Mouse (Mus musculus) stomach, embryonic 15.5 days (tissue): ENCODE measurements around the gene Wdr38. TPM values are rescaled to one million over a fixed set of nuclear protein-coding genes. Genes with fewer than 3 reads are reported as not detected.

Source experiments
- ATAC-seq: fragments of 200-750 bp; cut with Nextera tagmentation; 2 replicates; pipeline ENCODE4 v1.8.0; 2017; ENCODE audit warnings: low read depth, moderate number of reproducible peaks, moderate TSS enrichment; ENCODE audit not compliant: insufficient read depth, low FRiP score
- H3K27ac ChIP-seq: fragments of 300-500 bp; sonication (generic); 2 replicates; pipeline ENCODE4 v1.5.1; 2015; ENCODE audit warnings: mild to moderate bottlenecking, inconsistent platforms
- H3K27me3 ChIP-seq: fragments of 300-500 bp; sonication (generic); replicated peaks from 2 replicates; pipeline ENCODE4 v1.6.1; 2015; ENCODE audit warnings: inconsistent platforms
- H3K36me3 ChIP-seq: fragments of 300-500 bp; sonication (generic); 2 replicates; pipeline ENCODE4 v1.6.1; 2015; ENCODE audit warnings: inconsistent platforms
- H3K4me1 ChIP-seq: fragments of 300-500 bp; sonication (generic); 2 replicates; pipeline ENCODE4 v1.6.1; 2015; ENCODE audit warnings: inconsistent platforms
- H3K4me2 ChIP-seq: fragments of 300-500 bp; sonication (generic); 2 replicates; pipeline ENCODE4 v1.6.1; 2015; ENCODE audit warnings: mild to moderate bottlenecking, inconsistent platforms
- H3K4me3 ChIP-seq: fragments of 300-500 bp; sonication (generic); replicated peaks from 2 replicates; pipeline ENCODE4 v1.5.1; 2015; ENCODE audit warnings: inconsistent platforms
- H3K9ac ChIP-seq: fragments of 300-500 bp; sonication (generic); 2 replicates; pipeline ENCODE4 v1.6.1; 2015; ENCODE audit warnings: inconsistent platforms
- H3K9me3 ChIP-seq: fragments of 300-500 bp; sonication (generic); 2 replicates; pipeline ENCODE4 v1.6.1; 2016; ENCODE audit warnings: inconsistent platforms
- WGBS: fragments of 180-500 bp; shearing (Covaris S2); methylation state at CpG from one replicate; pipeline ENCODE4 v1.1.7; 2015; 5-methylcytosine and 5-hydroxymethylcytosine counted together
- polyA plus RNA-seq: library from polyadenylated mRNA; unstranded; fragments of >200 nt; fragmentation: Nextera tagmentation; extraction: Ambion mirVana; gene quantifications from 2 replicates; pipeline ENCODE4 v1.2.1, GENCODE M21; 2015

Gene Wdr38
- polyA plus RNA-seq, 1 experiment from 2014 or later = 1.9 TPM

DNA sequence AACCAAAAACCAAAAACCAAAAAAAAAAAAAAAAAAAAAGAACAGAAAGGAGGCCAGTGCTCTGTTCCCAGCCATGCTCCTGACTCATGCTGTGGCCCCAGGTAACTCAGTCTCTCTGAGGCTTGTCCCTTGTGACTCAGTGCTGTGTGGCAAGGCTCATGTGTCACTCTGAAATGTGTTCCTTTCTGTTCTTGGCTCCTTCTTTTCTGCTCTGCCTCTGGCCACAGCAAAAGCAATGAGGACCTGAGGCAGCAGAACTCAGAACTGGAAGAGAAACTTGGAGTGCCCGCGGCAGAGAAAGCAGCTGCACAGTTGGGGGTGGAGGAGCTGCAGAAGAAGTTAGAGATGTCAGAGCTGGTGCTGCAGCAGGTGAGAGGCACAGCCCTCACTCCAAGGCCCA lies 23.1 kb upstream of the Wdr38 start:
- Histone ChIP-seq H3K36me3 (no peaks in the 10 kb centered on the region), H3K9ac (no peak overlapping the region), H3K4me3 (no peak overlapping the region), H3K4me2 (no peak overlapping the region), H3K4me1 (0 out of 2 replicates have a peak, but pooled peaks cover 3% of the 10 kb centered on the region), H3K9me3 (no peaks in the 10 kb centered on the region), H3K27ac (no peak overlapping the region), H3K27me3 (no peaks in the 10 kb centered on the region)
- 43% methylated on average over 2 of the region's 2 CpGs for WGBS
- no peak for ATAC-seq

DNA sequence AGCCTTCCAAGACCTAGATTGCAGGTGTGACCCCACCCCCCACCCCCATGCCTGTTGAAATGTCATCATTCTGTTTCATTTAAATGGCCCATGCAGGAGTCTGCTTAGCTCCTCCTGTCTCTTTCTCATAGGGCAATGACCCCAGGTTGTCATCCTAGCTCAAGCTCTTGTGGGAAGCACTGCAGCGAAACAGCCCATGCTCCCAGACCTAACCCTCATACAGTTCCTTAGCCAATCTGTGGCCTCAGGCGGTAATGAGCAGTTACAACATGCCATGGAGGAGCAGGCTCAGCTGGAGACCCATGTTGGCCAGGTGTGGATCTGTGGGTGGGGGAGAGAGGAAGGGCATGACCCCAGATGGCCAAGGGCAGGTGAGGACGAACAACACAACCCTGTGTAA lies 22.1 kb upstream of the Wdr38 start:
- Histone ChIP-seq H3K4me3 (no peak overlapping the region), H3K27ac (no peak overlapping the region), H3K4me1 (no peaks in the 10 kb centered on the region), H3K4me2 (no peak overlapping the region), H3K9me3 (no peaks in the 10 kb centered on the region), H3K27me3 (no peaks in the 10 kb centered on the region), H3K36me3 (no peaks in the 10 kb centered on the region), H3K9ac (no peak overlapping the region)
- no peak for ATAC-seq
- WGBS = 72% methylated on average over 3 of the region's 3 CpGs

DNA sequence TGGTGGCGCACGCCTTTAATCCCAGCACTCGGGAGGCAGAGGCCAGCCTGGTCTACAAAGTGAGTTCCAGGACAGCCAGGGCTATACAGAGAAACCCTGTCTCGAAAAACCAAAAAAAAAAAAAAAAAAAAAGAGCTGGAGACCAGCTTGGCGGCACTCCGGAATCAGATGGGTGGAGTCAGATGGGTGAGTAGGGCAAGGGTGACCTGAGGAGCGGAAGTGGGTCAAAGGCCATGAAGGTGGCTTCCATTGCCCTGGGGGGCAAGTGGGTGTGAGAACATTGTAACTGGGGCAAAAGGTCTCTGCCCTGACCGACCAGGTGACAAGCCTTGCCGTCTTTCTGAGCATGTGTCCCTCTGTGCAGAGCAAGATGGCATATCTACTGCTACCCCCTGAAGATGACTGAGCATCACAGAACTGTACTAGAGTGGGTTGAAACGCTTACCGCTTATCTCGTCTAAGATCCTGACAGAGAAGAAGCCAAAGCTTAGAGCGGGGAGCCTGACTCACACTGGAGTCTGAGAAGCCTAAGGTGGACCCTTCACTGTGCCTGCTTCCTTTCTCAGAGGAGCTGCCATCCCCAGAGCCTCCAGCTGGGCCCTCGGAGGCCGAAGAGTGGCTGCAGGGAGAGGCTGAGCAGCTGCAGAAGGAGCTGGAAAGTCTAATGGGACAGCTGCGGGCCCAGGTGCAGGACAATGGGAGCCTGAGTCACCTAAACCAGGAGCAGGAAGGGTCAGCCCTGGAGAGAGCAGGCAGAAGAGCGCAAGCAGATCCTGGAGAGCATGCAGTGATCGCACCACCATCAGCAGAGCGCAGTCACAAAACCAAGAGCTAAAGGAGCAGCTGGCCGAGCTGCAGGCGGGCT lies 21.1 kb upstream of the Wdr38 start:
- Histone ChIP-seq H3K9me3 (no peaks in the 10 kb centered on the region), H3K4me3 (no peak overlapping the region), H3K27me3 (no peaks in the 10 kb centered on the region), H3K9ac (no peak overlapping the region), H3K4me2 (no peak overlapping the region), H3K36me3 (no peaks in the 10 kb centered on the region), H3K4me1 (no peaks in the 10 kb centered on the region), H3K27ac (no peak overlapping the region)
- no peak for ATAC-seq
- WGBS = 80% methylated on average over 21 of the region's 21 CpGs

DNA sequence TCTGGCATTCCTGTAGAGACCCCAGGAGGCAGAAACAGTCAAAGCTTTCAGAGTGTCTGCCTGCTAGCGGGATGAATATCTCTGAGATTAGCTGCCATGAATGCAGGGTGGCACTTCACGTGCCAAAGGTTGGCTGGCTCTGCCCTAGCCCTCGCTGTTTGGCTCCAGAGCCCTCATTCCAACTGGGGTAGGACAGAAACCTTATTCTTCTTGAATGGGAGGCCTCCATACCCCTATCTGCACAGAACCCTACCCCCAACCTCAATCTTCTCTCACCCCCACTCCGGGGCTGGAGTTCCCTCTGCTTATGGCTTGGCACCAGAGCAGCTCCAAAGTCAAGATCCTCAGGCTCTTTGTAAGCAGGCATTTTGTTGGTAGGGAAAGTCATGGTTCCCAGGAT lies 19.4 kb upstream of the Wdr38 start:
- no peaks in the 10 kb centered on the region for H3K36me3 ChIP-seq
- ATAC-seq = no peak
- no peak overlapping the region for H3K4me2 ChIP-seq
- no peak overlapping the region for H3K27ac ChIP-seq
- H3K4me3 ChIP-seq = no peak overlapping the region
- H3K9ac ChIP-seq = no peak overlapping the region
- no peaks in the 10 kb centered on the region for H3K27me3 ChIP-seq
- no peaks in the 10 kb centered on the region for H3K9me3 ChIP-seq
- WGBS = 69% methylated on average over 4 of the region's 4 CpGs
- H3K4me1 ChIP-seq = no peaks in the 10 kb centered on the region

DNA sequence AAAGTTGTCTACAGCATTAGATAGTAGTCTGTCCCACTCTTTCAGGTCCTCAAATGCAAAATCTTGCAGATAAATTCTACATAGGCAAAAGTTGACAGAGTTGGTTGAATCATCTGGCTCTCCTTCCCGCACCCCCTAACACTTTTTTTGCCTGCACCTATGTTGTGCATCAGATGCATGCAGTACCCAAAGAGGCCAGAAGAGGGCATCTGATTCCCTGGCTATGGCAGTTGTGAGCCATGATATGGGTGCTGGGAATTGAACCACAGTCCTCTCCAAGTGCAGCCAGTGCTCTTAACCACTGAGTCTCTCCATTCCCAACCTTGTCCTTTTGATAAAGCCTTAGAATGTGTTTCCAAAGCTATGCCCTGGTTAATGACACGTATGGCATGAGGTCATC lies 13.8 kb upstream of the Wdr38 start:
- H3K9me3 ChIP-seq = no peaks in the 10 kb centered on the region
- WGBS = 95% methylated on average over 2 of the region's 2 CpGs

DNA sequence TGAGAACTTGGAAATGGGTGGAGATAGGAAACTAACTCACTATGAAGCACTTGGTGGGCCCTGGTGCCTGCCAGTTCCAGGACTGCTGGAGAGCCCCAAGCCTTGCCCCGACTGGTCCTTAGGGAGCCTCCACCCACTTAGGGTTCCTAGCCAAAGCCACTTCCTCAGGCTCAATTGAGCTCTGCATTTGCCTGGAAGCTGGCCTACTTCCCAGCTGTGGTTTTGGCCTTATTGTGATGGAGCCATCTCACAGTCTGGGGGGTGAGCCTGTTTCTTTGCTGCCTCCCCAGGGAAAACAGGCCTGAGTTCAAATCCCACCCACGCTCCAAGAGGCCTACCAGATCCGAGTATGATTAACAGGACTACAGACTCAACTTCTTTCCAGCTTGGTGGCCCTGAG lies 10.7 kb upstream of the Wdr38 start:
- Histone ChIP-seq H3K4me1 (peaks cover 8% of the 10 kb centered on the region; the same call in 1 of the 2 replicates), H3K36me3 (no peaks in the 10 kb centered on the region), H3K9me3 (no peaks in the 10 kb centered on the region), H3K4me2 (no peak overlapping the region), H3K27ac (no peak overlapping the region), H3K27me3 (no peaks in the 10 kb centered on the region), H3K9ac (no peak overlapping the region), H3K4me3 (no peak overlapping the region)
- 71% methylated on average over 3 of the region's 3 CpGs for WGBS
- ATAC-seq = no peak

More for the DNA sequence above, 13.8 kb upstream of the Wdr38 start:
- H3K27me3 ChIP-seq = no peaks in the 10 kb centered on the region
- no peaks in the 10 kb centered on the region for H3K36me3 ChIP-seq
- no peak overlapping the region for H3K9ac ChIP-seq
- no peak for ATAC-seq
- H3K27ac ChIP-seq = no peak overlapping the region
- H3K4me3 ChIP-seq = no peak overlapping the region
- no peak overlapping the region for H3K4me2 ChIP-seq
- H3K4me1 ChIP-seq = peaks cover 8% of the 10 kb centered on the region; the same call in 1 of the 2 replicates

DNA sequence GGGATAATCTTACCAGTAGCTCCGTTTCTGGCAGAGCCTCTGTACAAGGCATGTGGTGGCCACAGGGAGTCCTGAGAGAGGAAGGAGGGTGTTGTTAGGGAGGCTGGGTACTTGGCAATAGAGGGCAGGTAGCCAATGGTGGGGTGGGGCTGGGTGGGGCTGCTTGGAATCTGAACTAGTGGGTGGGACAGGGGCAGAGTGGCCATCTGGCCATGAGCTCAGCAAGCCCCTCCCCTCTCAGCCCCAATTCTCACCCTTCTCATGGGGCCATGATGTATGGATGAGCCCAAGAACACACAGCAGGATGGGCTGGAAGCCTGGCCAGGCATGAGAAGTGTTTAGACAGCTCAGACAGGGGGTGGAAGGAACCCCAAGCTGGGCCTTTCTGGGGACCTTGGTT lies 9.9 kb upstream of the Wdr38 start:
- Histone ChIP-seq H3K36me3 (no peaks in the 10 kb centered on the region), H3K9me3 (no peaks in the 10 kb centered on the region), H3K4me1 (peaks cover 11% of the 10 kb centered on the region; the same call in 1 of the 2 replicates), H3K27me3 (no peaks in the 10 kb centered on the region), H3K9ac (no peak overlapping the region), H3K4me2 (no peak overlapping the region), H3K4me3 (no peak overlapping the region), H3K27ac (peak overlapping the region; percentile 65; the same call in 1 of the 2 replicates)
- no peak for ATAC-seq
- 57% methylated on average over 1 of the region's 1 CpGs for WGBS

DNA sequence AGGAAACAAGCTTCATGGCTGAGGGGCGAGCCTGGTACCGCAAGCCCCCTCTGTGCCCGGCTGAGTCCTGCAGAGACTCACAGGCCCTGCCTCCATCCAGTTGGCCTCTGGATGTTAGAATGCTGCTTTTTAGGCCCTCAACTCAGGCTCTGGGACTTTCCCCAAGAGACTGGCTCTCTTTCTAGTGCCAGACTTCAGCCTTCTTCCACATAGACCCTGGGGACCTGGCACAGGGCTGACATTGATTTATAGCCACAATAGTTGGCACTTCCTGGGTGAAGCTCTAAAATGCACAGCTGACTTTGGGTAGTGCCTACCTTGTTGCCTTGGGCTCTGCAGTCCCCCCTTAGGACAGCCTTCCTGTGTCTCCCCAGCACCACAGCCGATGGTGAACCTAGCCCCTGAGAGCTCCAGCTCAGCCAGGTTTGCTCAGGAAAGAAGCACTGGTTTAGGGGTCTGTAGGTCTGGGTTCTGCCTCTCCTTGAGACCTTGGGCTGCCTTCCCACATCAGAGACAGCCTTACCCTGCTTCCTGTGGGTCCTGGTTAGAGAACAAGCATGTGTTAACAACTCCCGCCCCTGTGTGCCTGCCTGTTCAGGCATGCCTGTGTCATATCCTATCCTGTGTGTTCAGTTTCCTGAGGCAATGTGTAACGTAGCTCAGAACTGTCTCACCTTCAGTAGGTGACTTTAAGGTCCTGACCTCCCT lies 9.3 kb upstream of the Wdr38 start:
- WGBS = 72% methylated on average over 6 of the region's 6 CpGs
- Histone ChIP-seq H3K27ac (peak overlapping the region; percentile 65; the same call in 1 of the 2 replicates), H3K4me2 (no peak overlapping the region), H3K27me3 (no peaks in the 10 kb centered on the region), H3K4me1 (peaks cover 11% of the 10 kb centered on the region; the same call in 1 of the 2 replicates), H3K9ac (no peak overlapping the region), H3K9me3 (no peaks in the 10 kb centered on the region), H3K4me3 (no peak overlapping the region), H3K36me3 (no peaks in the 10 kb centered on the region)
- no peak for ATAC-seq

DNA sequence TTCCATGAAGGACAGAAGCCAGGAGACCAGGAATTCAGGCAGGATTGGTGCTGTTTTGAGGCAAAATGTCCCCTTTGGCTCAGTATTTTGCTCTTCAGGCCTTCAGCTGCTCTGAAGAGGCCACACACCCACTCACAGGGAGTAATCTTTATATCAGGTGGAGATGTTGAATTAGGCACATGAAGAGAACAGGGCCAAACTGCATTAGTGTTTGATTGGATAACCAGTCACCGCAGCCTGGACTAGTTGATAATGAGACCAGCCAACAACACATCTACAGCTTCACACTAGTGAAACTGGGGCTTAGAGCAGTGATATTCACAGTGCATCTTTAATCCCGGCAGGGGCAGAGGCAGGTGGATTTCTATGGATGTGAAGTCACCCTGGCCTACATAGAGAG lies 8.3 kb upstream of the Wdr38 start:
- H3K36me3 ChIP-seq = no peaks in the 10 kb centered on the region
- peak; percentile 44; the same call in 1 of the 2 replicates for ATAC-seq
- no peaks in the 10 kb centered on the region for H3K9me3 ChIP-seq
- H3K27ac ChIP-seq = no peak overlapping the region
- no peak overlapping the region for H3K4me3 ChIP-seq
- H3K27me3 ChIP-seq = no peaks in the 10 kb centered on the region
- WGBS = 79% methylated on average over 2 of the region's 2 CpGs
- H3K4me2 ChIP-seq = no peak overlapping the region
- no peak overlapping the region for H3K9ac ChIP-seq
- H3K4me1 ChIP-seq = peaks cover 11% of the 10 kb centered on the region; the same call in 1 of the 2 replicates

DNA sequence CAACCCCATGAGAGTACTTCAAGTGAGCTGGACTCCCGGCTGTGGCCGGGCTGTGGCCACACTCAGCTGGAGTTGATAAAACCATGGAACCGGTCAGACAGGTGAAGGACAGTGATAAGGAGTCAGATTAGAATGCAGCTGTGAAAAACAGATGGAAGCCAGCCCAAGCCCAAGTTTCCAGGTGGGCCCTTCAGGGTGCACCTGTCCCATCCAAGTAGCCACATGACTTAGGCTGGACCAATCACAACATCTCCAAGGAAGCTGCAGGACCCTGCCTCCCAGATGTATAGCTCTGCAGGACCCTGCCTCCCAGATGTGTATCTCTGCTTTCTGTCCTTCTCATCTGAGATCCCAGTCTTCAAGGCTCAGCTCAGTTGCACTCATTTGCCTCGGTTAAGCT lies 5.3 kb upstream of the Wdr38 start:
- 57% methylated on average over 4 of the region's 4 CpGs for WGBS
- no peak overlapping the region for H3K9ac ChIP-seq
- H3K4me2 ChIP-seq = no peak overlapping the region
- no peaks in the 10 kb centered on the region for H3K36me3 ChIP-seq
- no peak overlapping the region for H3K4me3 ChIP-seq
- H3K9me3 ChIP-seq = no peaks in the 10 kb centered on the region
- ATAC-seq = peak; percentile 39; the same call in 1 of the 2 replicates
- no peaks in the 10 kb centered on the region for H3K27me3 ChIP-seq
- no peak overlapping the region for H3K27ac ChIP-seq
- peaks cover 11% of the 10 kb centered on the region; the same call in 1 of the 2 replicates for H3K4me1 ChIP-seq

DNA sequence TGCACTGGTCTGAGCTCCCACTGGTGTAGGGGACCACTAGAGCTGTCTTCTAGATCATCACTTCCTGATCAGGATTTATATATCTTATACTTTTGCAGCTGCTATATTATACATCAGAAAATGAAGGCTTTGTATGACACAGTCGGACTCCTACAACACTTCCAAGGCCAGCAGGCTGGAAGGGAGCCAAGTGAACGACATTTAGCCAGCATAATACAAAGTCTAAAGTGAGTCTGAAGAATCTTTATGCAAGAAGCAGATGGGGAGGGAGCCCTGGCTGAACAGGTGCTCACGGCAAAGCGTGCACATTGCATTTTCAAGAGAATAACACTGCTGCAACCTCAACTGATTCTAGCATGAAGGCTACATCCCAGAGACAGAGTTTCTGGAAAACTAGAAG lies 4.8 kb upstream of the Wdr38 start:
- ATAC-seq = no peak; the same call in 1 of the 2 replicates
- H3K27ac ChIP-seq = peak overlapping the region; percentile 54; the same call in 1 of the 2 replicates

DNA sequence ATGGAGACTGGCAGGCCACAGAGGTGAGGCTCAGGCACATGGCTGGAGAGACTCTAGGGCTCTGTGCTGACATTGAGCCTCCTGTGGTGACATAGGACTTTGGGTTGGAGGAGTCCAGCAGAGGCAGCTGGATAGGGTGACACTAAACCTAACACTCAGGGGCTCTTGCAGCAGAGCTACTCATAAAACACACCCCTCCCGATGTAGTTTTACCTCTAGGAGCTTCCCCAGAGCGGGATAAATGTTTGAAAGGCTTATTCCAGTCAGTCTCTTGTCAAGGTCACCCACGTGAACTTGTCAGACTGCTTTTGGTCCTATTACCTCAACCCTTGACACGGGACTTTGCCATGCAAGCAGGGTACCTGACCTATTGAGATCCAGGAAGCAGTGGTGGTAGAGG lies 2.1 kb downstream of the Wdr38 start:
- 43% methylated on average over 4 of the region's 4 CpGs for WGBS

More for the DNA sequence above, 4.8 kb upstream of the Wdr38 start:
- H3K4me2 ChIP-seq = no peak overlapping the region
- H3K4me1 ChIP-seq = peaks cover 10% of the 10 kb centered on the region; the same call in 1 of the 2 replicates
- 45% methylated on average over 4 of the region's 4 CpGs for WGBS
- no peak overlapping the region for H3K4me3 ChIP-seq
- no peaks in the 10 kb centered on the region for H3K27me3 ChIP-seq
- no peak overlapping the region for H3K9ac ChIP-seq
- H3K9me3 ChIP-seq = no peaks in the 10 kb centered on the region
- no peaks in the 10 kb centered on the region for H3K36me3 ChIP-seq

More for the DNA sequence above, 2.1 kb downstream of the Wdr38 start:
- Histone ChIP-seq H3K9ac (no peak overlapping the region), H3K36me3 (peaks cover 26% of the 10 kb centered on the region), H3K4me3 (no peak overlapping the region), H3K4me2 (no peak overlapping the region), H3K4me1 (peaks cover 28% of the 10 kb centered on the region), H3K9me3 (no peaks in the 10 kb centered on the region), H3K27me3 (no peaks in the 10 kb centered on the region), H3K27ac (no peak overlapping the region)
- ATAC-seq = no peak
